Mouse (Mus musculus): ENCODE results near the gene Rpl22.
A peak's percentile ranks its signal among the peaks of the same experiment; 100 is the strongest.

Gene Rpl22

GRCm38 (mm10) chr4:152296874-152297861, 28.4 kb upstream of the Rpl22 start, which contains the start of gene Icmt:
TSS of gene Icmt (plus strand) at chr4:152297227.
- DNase-seq, result peak; percentile 99 to 100

GRCm38 (mm10) chr4:152298836-152299235, 26.7 kb upstream of the Rpl22 start:
- DNase-seq, result no peak

- no peak for DNase-seq
Observed at GRCm38 (mm10) chr4:152300375-152300774, 25.2 kb upstream of the Rpl22 start.

DNA sequence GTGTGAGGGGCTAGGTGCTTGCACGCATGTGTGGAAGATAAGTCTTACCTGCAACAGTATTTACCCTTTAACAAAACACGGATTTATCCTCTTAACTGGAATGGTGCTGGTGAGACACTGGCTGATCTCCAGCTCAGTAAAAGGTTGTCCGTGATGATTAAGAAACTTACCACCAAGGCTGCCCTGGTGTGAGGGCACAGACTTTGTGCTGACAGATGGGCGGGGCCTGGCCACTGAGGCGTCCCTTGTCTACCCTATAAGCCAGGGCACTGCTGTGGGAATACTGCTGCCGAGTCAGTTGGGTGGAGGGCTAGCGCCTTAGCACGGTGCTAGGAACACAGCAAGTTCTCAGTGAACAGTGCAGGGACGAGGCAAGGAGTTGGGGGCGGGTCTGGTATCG, 23.5 kb upstream of the Rpl22 start:
- DNase-seq, result no peak

DNA sequence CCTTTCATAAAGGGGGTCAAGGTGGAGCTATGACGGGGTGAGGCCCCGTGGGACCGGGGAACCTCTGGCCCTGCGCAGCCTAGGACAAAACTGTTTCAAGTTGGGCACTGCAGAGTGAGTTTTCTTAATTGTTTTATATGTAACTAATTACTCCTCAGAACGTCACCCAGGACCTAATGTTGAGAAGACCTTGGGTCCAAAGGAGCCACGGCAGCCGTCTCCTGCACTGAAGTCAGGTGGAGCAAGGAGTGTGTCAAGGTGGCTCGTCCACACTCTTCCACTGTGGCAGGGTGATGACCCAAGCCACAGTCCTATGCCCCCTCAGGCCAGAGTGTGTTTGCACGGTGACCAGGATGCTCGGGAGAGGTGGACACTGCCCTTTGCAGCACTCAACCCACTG, 22.4 kb upstream of the Rpl22 start:
- no peak for DNase-seq

DNA sequence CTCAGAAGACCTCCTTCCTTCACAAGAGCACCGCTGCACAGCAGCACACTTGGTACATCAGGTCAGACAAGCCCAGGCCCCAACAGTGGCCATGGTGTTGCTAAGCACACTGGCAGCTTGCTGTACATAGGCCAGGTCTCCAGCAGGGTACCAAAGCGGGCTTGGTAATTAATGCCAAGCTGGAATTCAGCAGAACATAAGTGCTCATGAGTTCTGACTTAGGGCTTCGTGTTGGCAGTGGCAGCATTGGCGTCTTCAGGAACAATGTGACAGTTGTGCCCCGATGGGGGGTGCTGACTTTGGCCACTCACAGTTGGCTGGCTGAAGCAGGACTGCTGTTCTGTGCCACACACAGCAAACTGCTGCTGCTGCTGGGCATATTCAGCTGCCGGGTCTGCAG, 20.9 kb upstream of the Rpl22 start:
- DNase-seq, result no peak

- no peak for DNase-seq
Observed at GRCm38 (mm10) chr4:152305991-152306390, 19.6 kb upstream of the Rpl22 start.

DNA sequence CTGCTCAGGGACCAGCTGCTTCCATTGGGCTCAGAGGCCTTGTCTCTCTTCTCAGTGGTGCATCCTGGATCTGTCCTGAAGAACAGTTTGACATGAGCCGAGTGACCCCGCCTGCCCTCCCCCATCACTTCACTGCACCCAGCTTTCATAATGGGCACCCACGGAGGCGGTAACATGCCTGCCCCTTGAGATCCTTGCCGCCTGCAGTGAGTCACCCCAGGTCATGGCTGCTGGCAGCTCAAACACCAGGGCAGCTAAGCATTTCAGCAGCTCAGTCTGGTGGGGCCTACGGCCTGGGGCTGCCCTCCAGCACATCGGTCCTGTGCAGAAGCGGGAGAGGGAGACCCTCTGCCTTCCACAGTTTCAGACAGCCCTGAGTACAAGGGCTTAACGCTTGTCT, 18.0 kb upstream of the Rpl22 start:
- DNase-seq, result no peak

- DNase-seq, result no peak
Observed at GRCm38 (mm10) chr4:152312186-152312585, 13.4 kb upstream of the Rpl22 start.

DNA sequence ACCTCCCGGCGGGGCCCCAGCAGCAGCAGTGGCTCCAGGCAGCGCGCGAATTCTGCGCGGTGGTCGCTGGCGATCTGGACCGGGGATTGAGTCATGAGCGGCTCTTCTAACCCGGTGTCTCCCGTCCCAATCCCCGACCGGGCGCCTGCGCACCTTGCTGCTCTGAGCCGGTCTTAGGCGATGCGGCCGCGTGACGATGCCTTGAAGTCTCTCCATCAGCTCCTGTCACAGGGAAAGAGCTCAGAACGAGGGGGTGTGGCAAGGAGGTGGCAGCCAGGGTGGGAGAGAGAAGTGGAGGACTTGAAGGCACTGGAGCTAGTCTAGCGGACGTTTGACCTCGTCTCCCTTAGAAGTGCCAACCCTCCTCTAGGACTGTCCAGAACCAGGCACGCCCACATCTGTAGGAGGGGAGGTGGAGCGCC, 12.3 kb upstream of the Rpl22 start:
- DNase-seq, result no peak

DNA sequence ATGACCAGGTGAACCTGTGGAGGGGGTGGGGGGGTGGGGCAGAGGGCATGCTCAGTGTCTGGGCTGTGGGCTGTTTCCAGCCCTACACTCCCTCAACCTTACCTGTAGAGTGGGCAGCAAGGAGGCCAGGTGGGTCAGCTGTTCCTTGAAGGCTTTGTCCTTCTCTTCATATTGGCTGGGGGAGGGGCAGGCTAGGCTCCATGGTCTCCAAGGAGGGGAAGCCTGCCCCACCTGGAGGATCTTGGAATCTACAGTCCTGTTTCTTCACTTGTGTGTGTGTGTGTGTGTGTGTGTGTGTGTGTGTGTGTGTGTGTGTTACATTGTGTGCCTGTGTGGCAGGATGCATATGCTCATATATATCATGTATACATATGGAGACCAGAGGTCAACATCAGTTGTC, 11.6 kb upstream of the Rpl22 start:
- DNase-seq, result no peak

GRCm38 (mm10) chr4:152315498-152316213, 9.9 kb upstream of the Rpl22 start:
- no peak for DNase-seq

GRCm38 (mm10) chr4:152317631-152318033, 7.9 kb upstream of the Rpl22 start:
- DNase-seq, result no peak

GRCm38 (mm10) chr4:152318517-152319234, 6.9 kb upstream of the Rpl22 start, which contains the start of gene Rnf207:
TSS of gene Rnf207 (minus strand) at chr4:152318993.
- peak; percentile 72 for DNase-seq

DNA sequence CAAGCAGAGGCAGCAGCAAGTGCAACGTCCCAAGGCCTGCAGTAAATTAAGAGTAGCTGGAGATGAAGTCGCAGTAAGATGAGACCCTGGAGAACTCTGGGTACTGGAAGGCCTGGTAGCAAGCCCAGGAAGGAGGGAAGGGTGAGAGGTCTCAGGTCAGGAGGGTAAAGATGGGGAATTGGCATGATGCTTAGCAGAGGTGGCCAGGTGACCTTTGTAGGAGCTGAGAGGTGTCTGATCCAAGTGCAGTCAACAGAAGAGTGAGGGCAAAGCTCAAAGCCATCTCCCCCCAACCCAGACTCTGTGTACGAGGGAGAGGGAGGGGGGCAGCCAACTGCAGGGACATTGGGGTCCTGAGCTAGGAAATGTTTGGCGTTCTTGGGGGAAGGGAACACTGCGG, 4.1 kb upstream of the Rpl22 start:
- DNase-seq, result no peak

DNA sequence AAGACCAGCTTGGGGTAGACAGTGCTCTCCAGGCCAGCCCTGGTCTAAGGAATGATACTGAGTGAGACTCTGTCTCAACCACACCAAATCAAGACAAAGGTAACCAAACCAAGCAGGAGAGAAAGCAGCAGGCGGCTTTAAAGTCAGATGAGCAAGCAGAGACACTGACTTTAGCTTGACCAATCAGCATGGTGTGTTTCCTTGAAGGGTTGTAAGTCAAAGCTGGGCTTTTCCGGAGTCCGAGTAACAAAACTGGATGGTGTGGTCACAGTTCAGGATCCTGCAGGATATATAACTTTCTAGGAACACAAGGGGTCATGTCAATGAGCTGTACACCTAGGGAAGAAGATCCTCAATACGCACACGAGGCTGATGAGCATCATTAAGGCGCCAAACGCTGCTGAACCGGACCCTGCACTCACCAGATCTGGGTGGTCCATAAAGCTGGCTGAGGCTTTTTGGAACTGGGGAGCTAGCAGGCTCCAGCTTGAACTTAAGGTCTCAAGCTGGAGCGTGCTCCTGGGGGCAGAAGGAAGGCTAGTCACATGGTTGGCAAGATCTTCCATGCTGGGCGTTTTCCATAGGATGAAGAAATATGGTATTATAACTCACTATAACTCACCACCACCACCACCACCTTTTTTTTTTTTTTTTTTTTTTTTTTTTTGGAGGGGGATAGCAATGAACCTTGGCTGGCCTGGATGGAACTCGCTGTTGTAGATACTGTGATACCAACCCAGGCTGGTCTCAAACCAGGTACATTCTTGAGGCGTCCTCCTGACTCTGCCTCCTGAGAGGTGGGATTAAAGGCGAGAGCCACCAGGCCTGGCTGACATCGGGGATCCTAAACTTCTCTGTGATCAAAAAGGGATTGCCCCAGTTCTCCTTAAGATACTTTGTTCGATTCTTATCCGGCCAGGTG, 640 bp upstream of the Rpl22 start:
- DNase-seq, result no peak

- no peak for DNase-seq
Observed at GRCm38 (mm10) chr4:152326543-152326942, 1.0 kb downstream of the Rpl22 start.

- peak in 1 of 2 experiments; percentile 61 for DNase-seq
Observed at GRCm38 (mm10) chr4:152328691-152329090, 3.1 kb downstream of the Rpl22 start.

DNA sequence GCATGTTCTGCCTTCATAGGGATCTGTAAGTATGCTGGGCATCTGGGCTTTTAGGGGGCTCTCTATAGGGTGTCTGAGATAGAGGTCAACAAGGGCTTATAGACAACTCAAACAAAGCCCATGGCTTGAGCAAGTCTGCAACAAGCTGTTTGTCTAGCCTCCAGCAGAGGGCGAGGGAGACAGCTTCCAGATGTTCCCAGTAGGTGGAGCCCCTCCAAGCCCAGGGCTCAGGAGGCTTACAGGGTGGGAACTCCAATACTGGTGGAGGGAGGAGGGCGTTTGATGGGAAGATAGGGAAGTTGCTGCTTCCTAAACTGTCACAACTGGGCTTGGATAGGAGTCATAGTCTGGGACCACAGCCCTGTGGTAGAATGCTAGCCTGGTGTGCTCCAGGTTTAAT, 7.4 kb downstream of the Rpl22 start:
- no peak for DNase-seq

- DNase-seq, result no peak
Observed at GRCm38 (mm10) chr4:152333587-152333986, 8.0 kb downstream of the Rpl22 start.

DNA sequence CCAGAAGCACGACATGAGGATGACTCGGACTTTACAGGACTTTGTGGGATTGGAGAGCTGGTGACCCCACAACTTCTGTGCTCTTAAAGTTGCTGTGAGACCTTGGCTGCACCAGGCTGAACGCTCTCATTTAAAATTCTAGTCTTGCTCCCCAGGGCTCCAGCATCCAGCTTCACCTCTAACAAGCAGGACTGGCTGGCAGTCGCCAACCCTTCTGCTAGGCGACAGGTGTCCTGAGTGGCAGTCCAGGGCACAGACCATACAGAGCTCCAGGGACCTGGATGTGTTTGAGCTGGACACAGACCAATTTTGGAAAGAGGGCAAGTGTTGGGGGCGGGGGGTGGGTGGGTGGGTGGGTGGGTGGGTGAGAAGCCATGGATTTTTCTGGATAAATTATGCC, 12.2 kb downstream of the Rpl22 start:
- no peak for DNase-seq
